Mouse (Mus musculus): Measurements from ENCODE around the gene Fmnl3. TPM values are rescaled to one million over a fixed set of nuclear protein-coding genes. Genes with fewer than 3 reads are reported as not detected.

The Fmnl3 gene
- polyA plus RNA-seq, 1 experiment, result 10.7 TPM

DNA sequence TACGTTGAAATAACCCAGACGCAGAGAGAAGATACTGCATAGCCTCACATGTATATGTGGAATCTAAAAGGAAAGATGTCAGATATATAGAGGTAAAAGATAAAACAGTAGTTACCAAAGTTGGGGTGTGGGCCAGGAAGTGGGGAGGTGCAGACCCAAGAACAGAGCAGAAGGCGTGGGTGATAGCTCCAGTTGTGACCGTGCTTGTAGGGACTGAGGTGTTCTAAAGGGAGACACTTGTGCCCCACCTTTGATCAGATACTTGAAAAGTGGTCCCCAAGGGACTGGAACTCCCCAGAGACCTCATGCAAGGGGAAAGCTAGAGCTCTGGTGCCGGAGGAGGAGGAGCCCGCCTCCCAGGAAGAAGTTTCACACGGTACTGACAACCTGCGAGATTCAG lies 94.2 kb downstream of the Fmnl3 start:
- DNase-seq, result no peak
- Histone ChIP-seq H3K4me3 (replicated peaks; ENCODE audit: insufficient read depth, low read depth, low read length) (no peak overlapping the region), H3K27me3 (ENCODE audit: control insufficient read depth, insufficient read depth, low read length) (no peaks in the 10 kb centered on the region), H3K4me1 (ENCODE audit: control insufficient read depth, insufficient read depth, low read length) (no peaks in the 10 kb centered on the region), H3K27ac (ENCODE audit: insufficient read depth, low read length) (no peak overlapping the region)
- 90% methylated on average over 8 of the region's 8 CpGs for WGBS
- TF ChIP-seq CTCF (IDR thresholded peaks at IDR 0.05; ENCODE audit: borderline replicate concordance, insufficient read depth, low read depth, low read length), result no peak
- TF ChIP-seq POLR2A (IDR thresholded peaks at IDR 0.05; ENCODE audit: borderline replicate concordance, insufficient read depth, low read length), result no peak

Other genes starting within 250 kb of the Fmnl3 start
- gene Spats2, start 244.6 kb downstream of the Fmnl3 start, polyA plus RNA-seq (2012; rRNA removed), result 26.7 and 26.9 TPM in 2 replicates
- 5.0 and 7.0 TPM in 2 replicates for gene Kcnh3, start 145.6 kb downstream of the Fmnl3 start, polyA plus RNA-seq (2012; rRNA removed)
- 84.9 and 94.4 TPM in 2 replicates for gene Mcrs1, start 118.5 kb downstream of the Fmnl3 start, polyA plus RNA-seq (2012; rRNA removed)
- 141 and 152 TPM in 2 replicates for gene Prpf40b, start 75.4 kb downstream of the Fmnl3 start, polyA plus RNA-seq (2012; rRNA removed)
- 1.1 and 1.9 TPM in 2 replicates for gene Fam186b, start 74.6 kb downstream of the Fmnl3 start, polyA plus RNA-seq (2012; rRNA removed)
- gene Tmbim6, start 22.4 kb upstream of the Fmnl3 start, polyA plus RNA-seq (2012; rRNA removed), result 401 and 418 TPM in 2 replicates
- 12.3 TPM in 2 replicates for gene Nckap5l, start 87.3 kb upstream of the Fmnl3 start, polyA plus RNA-seq (2012; rRNA removed)
- 11.6 and 12.4 TPM in 2 replicates for gene Bcdin3d, start 104.2 kb upstream of the Fmnl3 start, polyA plus RNA-seq (2012; rRNA removed)
- 241 and 263 TPM in 2 replicates for gene Faim2, start 157.7 kb upstream of the Fmnl3 start, polyA plus RNA-seq (2012; rRNA removed)
- 0.23 and 0.43 TPM in 2 replicates for gene Aqp2, start 208.6 kb upstream of the Fmnl3 start, polyA plus RNA-seq (2012; rRNA removed)
- 0.36 and 0.56 TPM in 2 replicates for gene Aqp5, start 220.3 kb upstream of the Fmnl3 start, polyA plus RNA-seq (2012; rRNA removed)
- gene Aqp6, start 230.9 kb upstream of the Fmnl3 start, polyA plus RNA-seq (2012; rRNA removed), result 29.0 and 38.4 TPM in 2 replicates